Mouse (Mus musculus): Measurements from ENCODE around the gene Fam47e. TPM values are rescaled to one million over a fixed set of nuclear protein-coding genes. Genes with fewer than 3 reads are reported as not detected.

Gene Fam47e
- total RNA-seq, 1 experiment from 2014 or later, result not detected

DNA sequence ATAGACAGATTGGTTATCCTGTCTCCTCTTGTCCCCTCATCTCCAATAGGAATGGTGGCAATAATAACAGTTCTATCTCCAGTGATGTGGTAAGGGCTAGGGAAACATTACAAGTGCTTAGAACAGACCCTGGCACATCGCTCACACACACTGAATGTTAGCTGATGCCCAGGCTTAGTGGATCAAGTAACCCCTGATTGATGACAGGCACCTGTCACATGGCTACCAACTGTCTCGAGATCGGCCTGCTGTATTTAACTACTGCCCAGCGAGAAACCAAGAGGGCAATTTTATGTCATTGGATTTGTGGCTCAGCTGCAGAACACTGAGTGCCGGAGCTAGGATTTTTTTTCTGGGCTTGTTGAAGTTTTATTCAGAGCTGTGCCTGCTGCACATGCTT is 40.2 kb downstream of the Fam47e start:
- ATAC-seq (replicated peaks; ENCODE audit: insufficient number of reproducible peaks, low FRiP score, low TSS enrichment, poor library complexity, severe bottlenecking), result no peak

DNA sequence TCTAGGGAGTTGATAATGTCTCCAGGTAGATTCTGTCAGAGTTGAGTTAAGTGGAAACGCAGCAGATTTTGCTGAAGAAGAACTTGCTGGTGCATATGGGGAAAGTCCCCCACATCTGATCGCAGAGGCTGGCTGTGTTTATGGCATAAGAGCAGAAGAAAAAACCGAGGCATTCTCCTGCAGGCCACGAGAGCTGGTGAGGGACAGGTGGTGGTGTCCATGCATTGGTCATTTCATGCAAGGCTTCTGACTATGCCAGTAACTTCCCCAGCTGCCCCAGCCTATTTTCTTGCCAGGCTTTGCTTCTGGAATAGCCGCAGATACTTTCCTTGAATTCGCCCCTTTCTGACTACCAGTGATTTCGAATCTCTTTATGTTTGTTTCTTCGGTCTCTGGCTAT is 42.0 kb downstream of the Fam47e start:
- no peak for ATAC-seq (replicated peaks; ENCODE audit: insufficient number of reproducible peaks, low FRiP score, low TSS enrichment, poor library complexity, severe bottlenecking)

DNA sequence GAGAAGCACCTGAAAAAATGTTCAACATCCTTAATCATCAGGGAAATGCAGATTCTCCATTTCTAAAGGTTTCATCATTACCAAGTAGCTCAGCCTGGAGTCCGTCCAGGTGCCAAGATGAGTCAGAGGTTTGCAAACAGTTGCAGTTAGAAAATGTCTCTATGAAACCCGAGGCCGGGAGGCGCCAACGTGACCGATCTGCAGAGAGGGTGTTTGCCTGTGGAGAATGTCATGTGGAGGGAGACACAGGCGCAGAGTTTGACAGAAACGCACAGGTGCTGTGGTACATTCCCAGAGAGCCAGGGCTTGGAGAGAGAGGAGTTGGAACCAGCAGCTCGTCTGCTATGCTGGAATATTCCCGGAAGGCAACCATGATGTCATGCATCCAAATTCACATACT is 44.2 kb downstream of the Fam47e start:
- no peak for ATAC-seq (replicated peaks; ENCODE audit: insufficient number of reproducible peaks, low FRiP score, low TSS enrichment, poor library complexity, severe bottlenecking)

GRCm38 (mm10) chr5:92602691-92603690 is 48.1 kb downstream of the Fam47e start, which contains the start of gene Stbd1:
TSS of gene Stbd1 (plus strand) at chr5:92603041.
- ATAC-seq (replicated peaks; ENCODE audit: insufficient number of reproducible peaks, low FRiP score, low TSS enrichment, poor library complexity, severe bottlenecking), result peak; percentile 28; the same call in 1 of the 2 replicates

- ATAC-seq (replicated peaks; ENCODE audit: insufficient number of reproducible peaks, low FRiP score, low TSS enrichment, poor library complexity, severe bottlenecking), result no peak
Observed at GRCm38 (mm10) chr5:92604452-92605247, 49.8 kb downstream of the Fam47e start.

GRCm38 (mm10) chr5:92607492-92608229 is 52.8 kb downstream of the Fam47e start:
- no peak for ATAC-seq (replicated peaks; ENCODE audit: insufficient number of reproducible peaks, low FRiP score, low TSS enrichment, poor library complexity, severe bottlenecking)

- no peak for ATAC-seq (replicated peaks; ENCODE audit: insufficient number of reproducible peaks, low FRiP score, low TSS enrichment, poor library complexity, severe bottlenecking)
Observed at GRCm38 (mm10) chr5:92612756-92613155, 57.9 kb downstream of the Fam47e start.

DNA sequence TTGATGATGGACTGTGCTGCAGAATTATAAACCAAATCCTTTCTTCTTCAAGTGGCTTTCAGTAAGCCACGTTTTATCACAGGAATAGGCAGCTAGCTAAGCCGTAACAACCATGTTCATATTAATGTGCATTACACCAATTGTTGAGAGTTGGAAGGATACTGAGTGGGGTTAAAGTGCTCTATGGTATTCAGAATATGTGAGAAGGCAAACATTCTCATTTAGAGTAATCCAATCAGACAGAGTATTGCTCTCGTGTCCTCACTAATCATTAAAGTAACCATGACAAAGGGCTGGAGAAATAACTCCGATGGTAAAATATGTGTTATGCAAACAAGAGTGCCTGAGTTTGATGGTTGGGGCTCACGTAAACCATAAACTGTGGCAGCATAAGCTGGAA is 67.0 kb downstream of the Fam47e start:
- no peak for ATAC-seq (replicated peaks; ENCODE audit: insufficient number of reproducible peaks, low FRiP score, low TSS enrichment, poor library complexity, severe bottlenecking)

DNA sequence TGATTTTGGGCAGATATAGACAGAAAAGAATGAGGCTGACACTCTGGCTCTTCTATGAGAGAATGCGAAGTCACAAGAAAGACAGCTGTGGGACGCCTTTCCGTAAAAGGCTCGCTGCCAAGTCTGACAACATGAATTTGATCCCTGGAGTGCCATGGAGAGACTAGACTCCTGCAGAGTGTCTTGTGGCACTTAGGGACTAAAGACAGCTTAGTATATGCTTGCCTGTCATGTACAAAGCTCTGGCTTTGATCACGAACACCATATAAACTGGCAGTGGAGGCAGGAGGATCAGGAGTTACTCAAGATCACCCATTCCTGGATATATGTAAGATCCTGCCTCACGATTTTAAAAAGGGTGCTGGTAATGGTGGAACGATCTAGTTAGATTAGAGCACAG is 73.0 kb downstream of the Fam47e start:
- ATAC-seq (replicated peaks; ENCODE audit: insufficient number of reproducible peaks, low FRiP score, low TSS enrichment, poor library complexity, severe bottlenecking), result no peak

DNA sequence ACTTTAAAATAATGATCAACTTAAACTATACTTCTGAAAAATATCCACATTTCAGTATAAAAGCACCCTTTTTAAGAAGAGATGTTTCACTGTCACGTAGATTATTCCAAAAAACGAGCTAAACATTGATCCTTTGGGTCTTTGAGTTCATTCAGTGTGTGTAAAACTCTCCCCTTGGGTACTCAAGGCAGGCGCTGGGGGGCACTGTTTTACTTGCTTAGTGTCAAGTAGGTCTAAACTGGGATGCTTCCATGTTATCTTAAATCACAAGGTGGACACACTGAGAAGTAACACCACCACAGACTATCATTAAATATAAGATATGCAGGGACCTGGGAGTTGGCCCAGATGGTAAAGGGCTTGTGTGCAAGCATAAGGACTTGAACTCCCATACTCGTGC is 78.7 kb downstream of the Fam47e start:
- no peak for ATAC-seq (replicated peaks; ENCODE audit: insufficient number of reproducible peaks, low FRiP score, low TSS enrichment, poor library complexity, severe bottlenecking)

GRCm38 (mm10) chr5:92634916-92635315 is 80.0 kb downstream of the Fam47e start:
- ATAC-seq (replicated peaks; ENCODE audit: insufficient number of reproducible peaks, low FRiP score, low TSS enrichment, poor library complexity, severe bottlenecking), result no peak

DNA sequence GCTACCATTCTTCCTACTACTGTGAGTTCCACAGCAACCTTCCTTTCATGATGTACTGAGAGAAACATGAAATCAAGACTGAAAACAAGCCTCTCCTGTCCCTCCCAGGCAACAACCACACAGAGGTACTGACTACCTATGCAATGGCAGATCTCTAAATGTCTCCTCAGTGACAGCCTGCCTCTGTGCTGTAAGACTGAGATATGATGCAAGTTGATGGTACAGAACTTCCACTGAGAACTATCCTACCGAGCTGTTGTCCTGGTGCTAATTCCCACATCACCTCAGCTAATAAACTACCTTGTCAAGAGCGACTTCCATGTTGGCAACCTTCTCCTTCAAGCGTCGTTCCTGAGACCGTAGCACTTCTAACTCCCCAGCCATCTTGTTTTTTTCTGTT is 81.0 kb downstream of the Fam47e start:
- ATAC-seq (replicated peaks; ENCODE audit: insufficient number of reproducible peaks, low FRiP score, low TSS enrichment, poor library complexity, severe bottlenecking), result no peak

- no peak for ATAC-seq (replicated peaks; ENCODE audit: insufficient number of reproducible peaks, low FRiP score, low TSS enrichment, poor library complexity, severe bottlenecking)
Observed at GRCm38 (mm10) chr5:92640861-92641260, 86.0 kb downstream of the Fam47e start.

Other genes with a start within 250 kb of the Fam47e start
- 24.6 to 35.1 TPM (median 31.5 TPM) in 3 replicates for gene Sdad1, start 244.6 kb upstream of the Fam47e start, total RNA-seq (2017)
- gene Cxcl9, start 227.0 kb upstream of the Fam47e start, total RNA-seq (2017), result 0.19 TPM in 1 of 3 replicates, not detected in the others
- 1.3 to 2.9 TPM (median 1.5 TPM) in 3 replicates for gene Art3, start 223.2 kb upstream of the Fam47e start, total RNA-seq (2017)
- gene Cxcl10, start 206.2 kb upstream of the Fam47e start, total RNA-seq (2017), result 0.95 to 3.6 TPM (median 3.5 TPM) in 3 replicates
- 44.1 to 71.5 TPM (median 50.8 TPM) in 3 replicates for gene Nup54, start 119.8 kb upstream of the Fam47e start, total RNA-seq (2017)
- 75.7 to 83.7 TPM (median 80.4 TPM) in 3 replicates for gene Scarb2, start 48.2 kb upstream of the Fam47e start, total RNA-seq (2017)
- gene Stbd1, start 48.0 kb downstream of the Fam47e start, total RNA-seq (2017), result 0.49 to 2.0 TPM in 2 of 3 replicates, not detected in the other
- 1.5 to 6.4 TPM (median 2.9 TPM) in 3 replicates for gene Ccdc158, start 120.2 kb downstream of the Fam47e start, total RNA-seq (2017)
- not detected in 3 replicates for gene Shroom3, start 128.4 kb downstream of the Fam47e start, total RNA-seq (2017)

All from monocyte, adult 5-6 weeks (primary cell).